Mouse (Mus musculus) Patski (cell line): Measurements from ENCODE around the gene Fam83e. TPM values are rescaled to one million over a fixed set of nuclear protein-coding genes. Genes with fewer than 3 reads are reported as not detected.

Experiments used
- ATAC-seq: fragments of 100-300 bp; one replicate; pipeline ENCODE4 v1.8.0; 2021
- CTCF ChIA-PET: fragments of 350-600 bp; sonication (Branson Sonifier 250); formaldehyde crosslinking; loops from one replicate; lab custom pipeline; 2022; ENCODE audit warnings: inconsistent platforms; lab: Charles Lee
- POLR2A ChIA-PET: fragments of 350-600 bp; sonication (Branson Sonifier 250); formaldehyde crosslinking; loops from one replicate; lab custom pipeline; 2022; ENCODE audit warnings: antibody characterized with exemption, inconsistent platforms; lab: Charles Lee
- DNase-seq: peaks from one replicate; pipeline ENCODE4 v3.0.0-alpha.2; 2011; ENCODE audit warnings: low read depth, low spot score
- H3K27me3 ChIP-seq: fragments of 371-371 bp; one replicate; pipeline ENCODE4 v1.5.1; 2021
- CTCF ChIP-seq: fragments of 100-300 bp; IDR thresholded peaks from one replicate; pipeline ENCODE4 v1.5.1; 2021
- in situ Hi-C: fragments of 300-500 bp; cut with MboI; formaldehyde crosslinking; loops from 3 replicates; pipeline ENCODE4 v1.11.1; 2018; ENCODE audit warnings: low pct_unique_long_range_greater_than_20kb, mixed read lengths
- polyA plus RNA-seq: library from polyadenylated mRNA; unstranded; gene quantifications from one replicate; pipeline ENCODE4 v1.2.3, GENCODE M21; 2021

Fam83e gene
- polyA plus RNA-seq, 1 experiment from 2014 or later, result 0.04 TPM

DNA sequence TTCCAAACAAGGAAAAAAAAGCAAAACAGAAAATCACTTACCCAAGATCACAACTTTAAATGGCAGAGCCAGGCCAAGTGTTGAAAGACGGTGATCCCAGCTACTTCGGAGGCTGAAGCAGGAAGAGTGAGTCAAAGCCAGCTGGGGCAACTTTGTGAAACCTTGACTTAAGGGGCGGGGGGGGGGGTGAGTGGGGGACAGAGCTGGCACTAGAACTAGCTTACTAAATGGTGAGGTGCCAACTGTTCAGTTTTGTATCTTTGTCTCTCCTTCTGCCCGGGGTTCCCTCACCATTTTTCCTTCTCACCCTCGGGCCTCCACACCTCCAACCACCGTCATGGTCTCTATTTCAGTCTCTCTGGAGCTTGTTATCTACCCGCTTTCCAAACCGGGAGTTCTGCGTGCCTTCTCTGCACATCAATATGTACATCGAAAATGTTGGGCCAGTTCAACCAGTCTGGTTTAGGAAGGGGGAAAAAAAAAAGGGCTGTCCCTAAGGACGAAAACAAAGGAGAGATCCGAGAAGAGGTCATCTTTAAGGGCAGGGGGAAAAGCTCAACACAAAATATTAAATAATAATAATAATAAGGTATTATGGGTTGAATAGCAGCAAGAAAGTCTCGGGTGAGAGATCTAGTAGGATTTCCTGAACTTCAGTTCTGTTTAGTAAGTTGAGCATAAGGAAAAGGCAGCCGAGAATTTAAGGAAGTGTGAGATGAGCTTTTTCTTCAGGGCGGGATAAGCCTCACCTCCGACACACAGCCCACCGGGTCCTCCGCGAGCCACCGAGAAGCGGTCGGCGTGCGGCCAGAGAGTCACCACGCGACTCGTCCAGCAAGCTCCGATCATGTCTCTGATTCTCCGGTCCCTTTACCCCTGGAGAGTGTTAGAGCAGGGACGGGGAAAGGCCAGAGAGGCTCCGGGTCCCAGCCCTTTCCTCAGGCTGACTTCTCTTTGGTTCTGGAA lies 3.8 kb upstream of the Fam83e start:
- H3K27me3 ChIP-seq, result no peaks in the 10 kb centered on the region
- in situ Hi-C loops, result loop anchor here (25.0 kb wide), 1 partner anchor 855 kb away; the partner anchor contains the start of genes Pnkp and Ptov1
- ATAC-seq (no peak), DNase-seq (no peak)
- no peak for TF ChIP-seq CTCF
- POLR2A ChIA-PET, result interaction anchor here (0.6 to 4.4 kb wide), 5 partner anchors 9 to 180 kb away, joined by 3 to 28 read pairs (median 3); partner anchors contain the start of genes Syngr4 and Tmem143
- CTCF ChIA-PET, result interaction anchor here (1.0 to 2.1 kb wide), 7 partner anchors 9 to 216 kb away, joined by 3 to 8 read pairs (median 4); partner anchors contain the start of gene Dbp

DNA sequence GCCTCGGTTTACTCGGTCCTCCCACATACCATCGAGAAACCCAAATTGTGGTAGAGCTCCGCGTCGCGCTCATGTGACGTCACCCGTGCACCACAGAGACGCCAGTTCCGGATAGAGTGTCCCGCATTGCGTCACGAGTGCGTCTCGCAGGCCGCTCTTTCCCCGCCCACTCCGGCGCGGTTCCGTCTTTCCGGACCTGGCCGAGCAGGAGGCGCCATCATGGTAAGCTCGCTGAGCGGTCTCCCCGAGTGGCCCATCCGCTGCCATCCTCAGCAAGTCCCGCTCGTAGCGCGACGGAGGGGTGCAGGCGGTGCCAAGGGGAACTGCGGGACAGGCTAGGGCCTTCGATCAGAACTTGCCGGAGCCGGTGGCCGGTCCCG lies 3.1 kb upstream of the Fam83e start, which contains the start of gene Sphk2:
Gene Sphk2 (minus strand): TSS at position 85 of the 380 bp plus-strand sequence.
- POLR2A ChIA-PET, result interaction anchor here (1.1 to 4.4 kb wide), 6 partner anchors 9 to 179 kb away, joined by 3 to 28 read pairs (median 3); partner anchors contain the start of genes Sec1, Syngr4 and Tmem143
- DNase-seq (no peak), ATAC-seq (peak; percentile 34)
- H3K27me3 ChIP-seq, result no peaks in the 10 kb centered on the region
- CTCF ChIA-PET, result interaction anchor here (1.0 to 2.1 kb wide), 6 partner anchors 13 to 216 kb away, joined by 3 to 8 read pairs (median 4); partner anchors contain the start of gene Dbp
- TF ChIP-seq CTCF, result no peak
- in situ Hi-C loops, result loop anchor here (25.0 kb wide), 1 partner anchor 856 kb away; the partner anchor contains the start of genes Pnkp and Ptov1

DNA sequence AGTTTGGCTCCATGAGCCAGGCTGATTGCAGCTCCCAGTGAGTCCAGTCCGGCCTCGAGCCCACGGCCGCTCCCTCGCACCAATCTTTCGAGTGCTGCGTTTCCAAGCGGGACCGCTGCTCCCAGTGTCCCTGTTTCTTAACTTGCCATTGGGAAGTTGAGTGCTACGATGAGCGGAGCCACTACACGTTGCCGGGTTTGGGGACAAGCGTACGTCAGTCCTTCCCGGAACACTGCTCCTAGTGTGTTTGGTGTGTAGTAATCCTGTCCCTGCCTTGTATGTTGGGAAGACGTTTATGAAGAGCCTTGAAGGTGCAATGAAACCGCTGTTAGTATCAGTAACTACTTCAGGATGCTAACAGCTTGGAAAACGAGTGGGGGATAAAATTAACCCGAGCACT lies 2.7 kb upstream of the Fam83e start:
- in situ Hi-C loops, result loop anchor here (25.0 kb wide), 1 partner anchor 856 kb away; the partner anchor contains the start of genes Pnkp and Ptov1
- POLR2A ChIA-PET, result interaction anchor here (1.1 to 4.4 kb wide), 6 partner anchors 9 to 179 kb away, joined by 3 to 28 read pairs (median 3); partner anchors contain the start of genes Sec1, Syngr4 and Tmem143
- DNase-seq (no peak), ATAC-seq (no peak)
- CTCF ChIA-PET, result interaction anchor here (1.0 to 2.1 kb wide), 6 partner anchors 10 to 215 kb away, joined by 3 to 8 read pairs (median 4); partner anchors contain the start of gene Dbp
- no peaks in the 10 kb centered on the region for H3K27me3 ChIP-seq
- TF ChIP-seq CTCF, result no peak

DNA sequence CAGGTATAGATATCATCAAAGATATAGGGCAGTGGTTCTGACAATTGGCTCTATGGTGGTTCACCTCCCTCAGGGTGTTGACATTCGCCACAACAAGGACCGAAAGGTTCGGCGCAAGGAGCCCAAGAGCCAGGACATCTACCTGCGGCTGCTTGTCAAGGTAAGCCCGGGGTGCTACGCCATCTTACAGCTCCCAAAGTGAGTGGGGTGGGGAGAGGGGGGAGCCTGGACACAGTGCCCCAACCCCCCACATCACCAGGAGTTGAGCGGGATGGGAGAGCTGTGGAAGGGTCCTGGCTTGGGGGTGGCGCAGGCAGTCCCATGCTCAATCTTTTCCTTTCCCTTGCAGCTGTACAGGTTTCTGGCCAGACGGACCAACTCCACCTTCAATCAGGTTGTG lies 1.8 kb upstream of the Fam83e start:
- ChIA-PET CTCF (interaction anchor here (1.0 to 2.0 kb wide), 3 partner anchors 11 to 82 kb away, joined by 3 to 8 read pairs (median 4); no protein-coding TSS in a partner anchor), POLR2A (interaction anchor here (1.1 to 4.4 kb wide), 4 partner anchors 11 to 25 kb away, joined by 3 to 28 read pairs (median 3); partner anchors contain the start of gene Sec1)
- in situ Hi-C loops, result loop anchor here (25.0 kb wide), 1 partner anchor 857 kb away; the partner anchor contains the start of genes Pnkp and Ptov1
- TF ChIP-seq CTCF, result no peak
- DNase-seq (no peak), ATAC-seq (no peak)
- H3K27me3 ChIP-seq, result no peaks in the 10 kb centered on the region

DNA sequence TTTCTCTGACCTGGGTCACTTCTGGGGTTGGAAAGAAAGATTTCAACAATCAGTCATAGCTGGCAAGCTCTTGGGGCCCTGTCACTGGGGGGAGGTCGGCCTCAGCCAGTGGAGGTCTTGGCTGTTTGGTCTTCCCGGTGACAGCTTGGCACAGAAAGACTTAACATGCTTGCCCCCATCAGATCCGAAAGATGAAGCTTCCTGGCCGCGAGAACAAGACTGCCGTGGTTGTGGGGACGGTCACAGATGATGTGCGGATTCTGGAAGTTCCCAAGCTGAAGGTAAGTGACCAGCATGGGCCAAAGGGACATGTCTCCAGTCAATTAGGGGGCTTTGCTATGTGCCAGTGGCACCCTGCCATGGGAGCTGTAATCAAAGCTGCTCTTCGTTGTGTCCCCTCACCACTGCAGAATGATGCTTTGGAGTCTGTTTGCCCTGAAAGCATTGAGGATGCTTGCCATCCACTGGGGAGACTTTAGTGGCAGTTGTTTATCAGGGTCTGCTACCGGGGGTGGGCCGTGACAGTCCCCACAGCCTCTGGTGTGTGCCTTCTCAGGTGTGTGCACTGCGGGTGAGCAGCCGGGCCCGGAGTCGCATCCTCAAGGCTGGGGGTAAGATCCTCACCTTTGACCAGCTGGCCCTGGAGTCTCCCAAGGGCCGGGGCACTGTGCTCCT lies 1.1 kb upstream of the Fam83e start:
- no peak for TF ChIP-seq CTCF
- no peak for DNase-seq
- in situ Hi-C loops, result loop anchor here (25.0 kb wide), 1 partner anchor 858 kb away; the partner anchor contains the start of genes Pnkp and Ptov1
- H3K27me3 ChIP-seq, result no peaks in the 10 kb centered on the region
- ATAC-seq, result no peak
- POLR2A ChIA-PET, result interaction anchor here (0.6 to 4.4 kb wide), 2 partner anchors 12 to 734 kb away, joined by 5 to 28 read pairs; partner anchors contain the start of gene Prmt1
- CTCF ChIA-PET, result interaction anchor here (0.9 to 1.4 kb wide), 2 partner anchors 11 to 19 kb away, joined by 3 to 4 read pairs; no protein-coding TSS in a partner anchor

DNA sequence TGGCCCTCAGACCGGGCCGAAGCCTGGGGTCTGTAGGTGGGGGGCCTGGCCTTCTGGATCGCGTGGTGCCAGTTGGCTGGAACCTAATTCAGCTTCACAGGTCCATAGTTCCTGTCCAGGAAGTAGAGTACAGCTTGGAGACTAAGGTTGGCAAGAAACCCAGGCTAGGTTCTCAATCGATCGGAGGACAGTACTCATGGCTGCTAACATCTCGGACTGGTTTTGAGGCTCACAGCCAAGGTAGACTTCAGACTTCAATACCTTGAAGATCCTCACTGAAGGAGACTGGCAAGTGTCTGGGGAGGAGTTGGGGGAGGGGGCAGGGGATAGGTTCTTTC lies 191 bp downstream of the Fam83e start:
- in situ Hi-C loops, result loop anchor here (25.0 kb wide), 1 partner anchor 859 kb away; the partner anchor contains the start of genes Pnkp and Ptov1
- no peak for DNase-seq
- ChIA-PET POLR2A (no interaction called here), CTCF (no interaction called here)
- no peaks in the 10 kb centered on the region for H3K27me3 ChIP-seq
- no peak for ATAC-seq
- no peak for TF ChIP-seq CTCF

DNA sequence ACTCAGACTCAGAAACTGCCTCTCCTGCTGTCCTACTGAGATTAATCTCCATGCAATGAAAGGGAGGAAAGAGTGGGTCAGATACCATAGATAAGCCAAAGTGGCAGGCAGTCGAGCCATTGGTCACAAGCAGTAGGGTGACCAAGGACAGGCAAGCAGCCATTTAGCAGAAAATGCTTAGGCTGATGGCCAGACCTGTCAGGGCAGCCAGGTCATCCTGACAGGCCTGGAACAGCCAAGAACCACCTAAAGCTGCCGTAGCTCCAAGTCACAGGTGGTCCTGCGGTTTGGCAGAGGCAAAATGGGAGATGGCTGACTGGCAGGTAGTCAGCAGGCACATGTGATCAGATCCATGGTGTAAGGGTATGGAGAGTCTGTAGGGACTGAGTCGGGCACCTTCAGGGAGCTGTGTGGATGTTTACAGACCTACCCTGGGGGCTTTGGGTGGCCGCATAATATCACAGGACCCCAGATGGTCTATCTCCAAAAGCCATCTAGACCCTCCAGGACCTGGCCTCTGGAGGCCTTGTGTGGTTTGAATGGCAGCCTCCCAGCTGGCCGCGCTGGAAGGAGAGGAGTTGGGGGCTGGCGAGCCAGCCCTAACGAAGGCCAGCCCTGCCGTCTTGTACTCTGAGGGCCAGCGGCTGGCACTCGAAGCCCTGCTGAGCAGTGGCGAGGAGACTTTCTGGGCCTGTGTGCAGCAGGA lies 783 bp downstream of the Fam83e start:
- in situ Hi-C loops, result loop anchor here (25.0 kb wide), 1 partner anchor 859 kb away; the partner anchor contains the start of genes Pnkp and Ptov1
- no peak for DNase-seq
- no peak for TF ChIP-seq CTCF
- no peak for ATAC-seq
- H3K27me3 ChIP-seq, result no peaks in the 10 kb centered on the region
- CTCF ChIA-PET, result no interaction called here
- POLR2A ChIA-PET, result no interaction called here

DNA sequence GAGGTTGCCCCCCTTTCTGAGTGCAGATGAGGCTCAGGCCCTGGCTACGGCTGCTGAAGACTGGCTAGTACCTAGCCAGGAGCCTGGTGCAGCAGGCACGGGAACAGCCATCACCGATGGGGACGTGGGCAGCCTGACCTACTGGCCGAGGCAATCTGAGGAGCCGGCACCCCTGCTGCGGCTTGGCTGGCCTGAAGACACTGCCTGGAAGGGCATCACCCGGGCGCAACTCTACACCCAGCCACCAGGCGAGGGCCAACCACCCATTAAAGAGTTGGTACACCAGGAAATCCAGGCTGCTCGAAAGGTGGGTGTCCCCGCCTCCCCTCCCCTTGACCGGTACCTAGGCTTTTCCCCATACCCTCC lies 1.3 kb downstream of the Fam83e start:
- TF ChIP-seq CTCF, result no peak
- in situ Hi-C loops, result loop anchor here (25.0 kb wide), 1 partner anchor 860 kb away; the partner anchor contains the start of genes Pnkp and Ptov1
- no peaks in the 10 kb centered on the region for H3K27me3 ChIP-seq
- DNase-seq (no peak), ATAC-seq (no peak)
- ChIA-PET CTCF (interaction anchor here (0.9 kb wide), 1 partner anchor 79 kb away, joined by 3 read pairs; no protein-coding TSS in a partner anchor), POLR2A (no interaction called here)

DNA sequence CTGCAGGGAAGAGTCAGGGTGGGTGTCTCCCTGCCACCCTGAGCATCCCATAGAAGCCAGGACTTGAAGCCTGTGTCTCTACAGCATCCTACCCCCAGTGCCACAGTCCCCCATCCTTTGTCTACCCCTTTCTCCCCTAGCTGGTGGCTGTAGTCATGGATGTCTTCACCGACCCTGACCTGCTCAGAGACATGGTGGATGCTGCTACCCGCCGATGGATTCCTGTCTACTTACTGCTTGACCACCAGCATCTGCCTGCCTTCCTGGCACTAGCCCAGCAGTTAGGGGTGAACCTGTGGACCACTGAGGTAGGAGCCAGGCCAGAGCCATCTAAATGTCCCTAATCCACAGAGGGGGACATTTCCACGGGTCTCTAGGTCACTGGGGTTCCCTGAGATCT lies 2.3 kb downstream of the Fam83e start:
- TF ChIP-seq CTCF, result no peak
- ATAC-seq, result no peak
- H3K27me3 ChIP-seq, result no peaks in the 10 kb centered on the region
- ChIA-PET POLR2A (no interaction called here), CTCF (interaction anchor here (0.9 kb wide), 1 partner anchor 78 kb away, joined by 3 read pairs; no protein-coding TSS in a partner anchor)
- DNase-seq, result no peak
- in situ Hi-C loops, result loop anchor here (25.0 kb wide), 1 partner anchor 861 kb away; the partner anchor contains the start of genes Pnkp and Ptov1
